Mouse (Mus musculus): ENCODE measurements around the gene Cd69.

Cd69 gene

GRCm38 (mm10) chr6:129248243-129248642, 27.0 kb downstream of the Cd69 start:
- DNase-seq (ENCODE audit: low read depth, low spot score): peak; percentile 56

GRCm38 (mm10) chr6:129246992-129247391, 28.2 kb downstream of the Cd69 start:
- no peak for DNase-seq (ENCODE audit: low read depth, low spot score)

GRCm38 (mm10) chr6:129245793-129246192, 29.4 kb downstream of the Cd69 start:
- DNase-seq (ENCODE audit: low read depth, low spot score): peak; percentile 50

GRCm38 (mm10) chr6:129241907-129242306, 33.3 kb downstream of the Cd69 start:
- no peak for DNase-seq (ENCODE audit: low read depth, low spot score)

GRCm38 (mm10) chr6:129241471-129241870, 33.8 kb downstream of the Cd69 start:
- DNase-seq (ENCODE audit: low read depth, low spot score): no peak

- DNase-seq (ENCODE audit: low read depth, low spot score): no peak
Measured at GRCm38 (mm10) chr6:129239564-129240248, 35.5 kb downstream of the Cd69 start.

DNA sequence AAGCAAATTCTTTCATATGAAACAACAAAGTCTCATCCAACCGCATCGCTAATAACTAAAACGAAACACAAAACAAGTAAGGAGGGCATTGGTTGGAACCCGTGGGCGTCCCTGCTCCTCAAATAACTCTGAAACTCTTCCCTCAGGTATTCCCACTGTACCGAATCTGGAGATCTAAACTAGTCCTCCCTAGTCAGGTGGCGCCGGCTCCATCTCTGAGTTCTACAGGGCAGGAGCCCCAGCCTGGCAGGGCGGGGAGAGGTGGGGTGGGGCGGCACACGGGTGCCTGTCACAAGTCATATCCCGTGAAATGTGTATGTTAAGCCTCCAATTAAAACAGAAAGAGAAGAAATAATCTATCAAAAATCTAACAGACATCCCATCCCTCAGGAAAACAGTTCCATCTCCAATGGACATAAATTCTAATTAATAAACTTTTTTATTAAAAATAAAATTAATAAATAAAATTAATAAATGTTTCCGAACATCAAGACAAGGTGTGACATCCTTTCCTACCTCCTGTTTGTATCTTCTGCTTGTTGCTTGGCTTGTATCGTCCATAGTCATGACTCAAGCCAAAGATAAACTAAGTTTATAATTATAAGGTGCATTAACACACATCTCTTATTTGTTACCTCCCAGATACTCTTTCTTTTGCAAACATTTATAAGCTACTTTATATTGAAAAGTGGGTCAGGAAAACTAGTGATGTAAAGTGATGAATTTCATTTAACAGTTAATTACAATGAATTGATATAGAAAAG, 36.8 kb downstream of the Cd69 start:
- peak; percentile 19 for DNase-seq (ENCODE audit: low read depth, low spot score)

GRCm38 (mm10) chr6:129237350-129238274, 37.6 kb downstream of the Cd69 start:
- DNase-seq (ENCODE audit: low read depth, low spot score): peak; percentile 82

DNA sequence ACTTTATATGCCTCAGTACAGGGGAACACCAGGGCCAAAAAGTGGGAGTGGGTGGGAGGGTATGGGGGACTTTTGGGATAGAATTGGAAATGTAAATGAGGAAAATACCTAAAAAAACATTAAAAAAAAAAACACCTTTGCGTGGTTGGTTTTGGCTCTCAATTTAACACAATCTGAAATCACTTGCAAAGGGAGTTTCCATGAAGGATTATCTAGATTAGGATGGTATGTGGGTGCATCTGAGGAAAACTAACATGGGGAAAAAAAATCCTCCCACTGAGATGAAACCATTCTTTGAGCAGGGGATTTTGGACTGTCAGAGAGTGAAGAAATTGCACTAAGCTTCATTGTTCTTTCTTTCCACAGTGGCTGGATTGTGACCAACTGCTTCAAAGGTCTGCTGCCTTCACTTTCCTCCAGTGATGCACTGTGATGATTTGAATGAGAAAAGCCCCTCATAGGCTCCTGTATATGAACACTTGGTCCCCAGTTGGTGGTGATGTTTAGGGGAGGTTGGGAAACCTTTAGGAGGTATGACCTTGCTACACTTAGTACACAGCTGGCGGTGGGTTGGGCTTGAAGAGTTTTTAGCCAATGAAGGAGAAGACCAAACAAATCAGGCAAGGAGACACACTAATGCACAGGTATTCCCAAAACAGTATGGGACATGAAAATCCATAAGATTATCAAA, 38.4 kb downstream of the Cd69 start:
- peak; percentile 31 for DNase-seq (ENCODE audit: low read depth, low spot score)

DNA sequence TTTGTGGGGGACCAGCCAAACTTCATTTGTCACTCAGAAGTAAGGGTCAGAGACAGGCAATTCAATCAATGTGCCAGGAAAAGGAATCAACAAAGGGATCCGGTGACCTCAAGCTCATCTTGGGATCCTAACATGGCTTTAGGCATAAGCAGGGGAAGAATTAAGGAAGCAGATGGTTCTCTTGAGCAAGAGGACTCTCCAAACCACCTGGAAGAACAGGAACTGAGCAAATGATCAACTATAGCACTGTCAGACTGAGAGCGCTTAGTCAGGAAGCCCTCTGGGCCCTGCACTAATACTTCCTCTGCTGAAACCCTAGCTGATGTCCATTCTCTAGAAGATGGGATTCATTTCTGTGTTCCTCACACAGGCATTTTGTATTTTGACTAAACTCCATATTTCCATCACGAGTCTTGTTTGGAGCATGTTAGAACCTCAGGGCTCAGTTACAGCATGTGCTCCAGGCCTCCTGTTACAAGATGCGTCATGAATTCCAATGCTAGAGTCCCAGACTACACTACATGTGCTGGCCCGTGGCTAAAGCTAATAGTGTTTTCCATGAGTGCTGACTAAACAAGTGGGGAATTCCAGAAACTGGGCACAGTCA, 39.3 kb downstream of the Cd69 start:
- no peak for DNase-seq (ENCODE audit: low read depth, low spot score)

DNA sequence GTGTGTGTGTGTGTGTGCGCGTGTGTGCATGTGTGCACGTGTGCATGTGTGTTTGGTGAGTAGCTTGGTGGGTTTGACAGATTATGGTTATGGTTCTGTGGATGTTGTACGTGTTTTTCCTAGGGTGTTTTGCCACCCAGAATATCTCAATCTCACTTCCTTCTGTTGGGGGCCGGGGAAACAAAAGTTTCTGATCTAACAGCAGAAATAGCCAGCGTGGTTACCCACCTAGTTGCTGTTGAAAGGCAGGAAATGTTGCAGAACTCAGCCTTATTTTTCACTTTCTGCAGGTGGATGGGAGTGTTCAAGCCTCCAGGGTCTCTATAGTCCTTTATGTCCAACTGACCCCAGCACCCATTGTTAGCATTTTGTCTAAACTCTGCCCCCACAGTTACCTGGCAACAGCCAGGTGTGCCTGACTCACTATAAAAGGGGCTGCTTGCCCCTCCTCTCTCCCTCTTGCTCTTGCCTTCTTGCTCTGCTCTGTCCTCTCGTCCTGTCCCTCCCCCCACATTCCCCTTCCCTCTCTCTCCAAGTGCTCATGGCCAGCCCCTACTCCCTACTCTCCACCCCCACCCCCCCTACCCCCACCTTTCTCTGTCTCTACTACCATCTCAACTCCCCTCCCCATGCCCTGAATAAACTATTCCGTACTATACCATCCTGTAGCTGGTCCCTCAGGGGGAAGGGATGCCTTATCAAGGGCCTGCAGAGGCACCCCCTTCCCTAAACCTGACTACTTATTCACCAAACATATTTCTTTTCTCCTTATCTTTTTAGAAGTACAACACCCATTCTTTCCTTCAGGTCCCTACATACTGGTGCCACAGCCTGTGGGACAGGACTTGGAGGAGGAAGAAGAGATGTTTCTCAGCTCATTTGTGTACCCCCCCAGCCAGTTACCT, 40.5 kb downstream of the Cd69 start:
- DNase-seq (ENCODE audit: low read depth, low spot score): no peak

DNA sequence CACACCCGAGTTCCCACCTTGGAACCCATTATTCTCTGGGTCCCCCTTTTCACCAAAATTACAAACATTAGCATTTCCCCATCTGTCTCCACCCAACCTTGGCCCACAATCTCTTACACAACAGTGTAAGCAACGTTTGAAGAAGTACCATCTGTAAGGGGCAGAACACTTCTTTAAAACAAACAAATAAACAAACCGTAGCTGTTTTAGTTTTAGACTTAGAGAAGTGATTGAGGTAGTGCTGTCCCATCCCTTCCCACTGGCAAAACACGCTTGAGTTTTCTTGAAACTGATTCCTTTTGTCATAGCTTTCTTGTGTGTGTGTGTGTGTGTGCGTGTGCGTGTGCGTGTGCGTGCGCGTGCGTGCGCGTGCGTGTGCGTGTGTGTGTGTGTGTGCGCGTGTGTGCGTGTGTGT, 41.3 kb downstream of the Cd69 start:
- DNase-seq (ENCODE audit: low read depth, low spot score): no peak

- no peak for DNase-seq (ENCODE audit: low read depth, low spot score)
Measured at GRCm38 (mm10) chr6:129233366-129233954, 41.8 kb downstream of the Cd69 start.

DNA sequence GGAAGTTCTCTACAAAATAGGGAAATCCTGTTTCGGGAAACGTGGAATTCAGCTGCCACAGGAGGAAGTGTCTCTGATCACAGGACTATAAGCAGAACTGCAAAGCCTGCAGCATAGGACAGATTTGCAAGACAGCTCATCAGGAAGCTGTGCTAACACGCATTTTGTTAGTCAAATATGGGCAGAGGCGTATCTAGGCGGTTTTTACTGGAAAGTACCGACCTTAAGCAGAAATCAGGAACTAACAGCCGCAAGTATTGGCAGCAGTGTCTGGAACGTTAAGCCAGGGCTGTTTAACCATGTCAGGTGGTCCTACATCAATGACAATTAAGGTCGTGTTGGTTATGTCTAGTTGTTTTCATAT, 42.4 kb downstream of the Cd69 start:
- peak; percentile 62 for DNase-seq (ENCODE audit: low read depth, low spot score)

- DNase-seq (ENCODE audit: low read depth, low spot score): no peak
Measured at GRCm38 (mm10) chr6:129232005-129232841, 43.0 kb downstream of the Cd69 start.

DNA sequence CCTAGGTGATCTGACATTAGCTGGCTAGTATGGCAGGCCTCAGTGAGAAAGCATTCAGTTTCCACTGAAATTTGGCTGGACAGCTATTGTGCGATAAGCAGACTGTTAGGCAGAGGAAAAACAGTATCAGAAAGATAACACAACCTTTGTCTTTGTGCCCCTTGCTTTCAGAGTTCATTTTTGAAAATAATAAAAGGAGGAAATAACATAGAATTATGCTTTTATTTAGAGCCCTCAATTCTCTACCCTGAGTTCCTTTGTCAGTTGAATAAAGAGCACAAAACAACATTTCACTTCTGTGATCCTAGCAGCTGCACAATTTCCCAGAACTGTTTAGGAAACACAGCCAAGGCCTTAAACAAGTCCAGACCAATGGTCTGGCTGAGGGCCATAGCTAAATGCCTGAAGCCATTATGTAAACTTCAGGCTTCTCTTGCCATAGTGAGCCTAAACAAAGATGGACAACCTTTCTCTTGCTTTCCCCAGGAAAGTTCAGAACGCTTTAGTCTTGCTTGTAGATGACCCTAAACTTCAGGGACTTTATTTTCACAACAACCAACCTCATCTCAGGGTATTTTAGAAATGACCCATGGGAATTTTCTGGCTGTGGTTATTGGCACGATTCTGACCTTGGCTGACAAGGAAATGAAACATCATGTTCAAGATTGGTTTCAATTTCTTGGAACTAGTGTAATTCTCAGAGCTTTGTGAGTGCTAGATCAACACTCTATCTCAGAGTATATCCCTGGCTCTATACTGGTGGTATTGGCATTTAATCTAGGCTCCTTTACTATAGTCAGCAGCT, 45.3 kb downstream of the Cd69 start:
- no peak for DNase-seq (ENCODE audit: low read depth, low spot score)

DNA sequence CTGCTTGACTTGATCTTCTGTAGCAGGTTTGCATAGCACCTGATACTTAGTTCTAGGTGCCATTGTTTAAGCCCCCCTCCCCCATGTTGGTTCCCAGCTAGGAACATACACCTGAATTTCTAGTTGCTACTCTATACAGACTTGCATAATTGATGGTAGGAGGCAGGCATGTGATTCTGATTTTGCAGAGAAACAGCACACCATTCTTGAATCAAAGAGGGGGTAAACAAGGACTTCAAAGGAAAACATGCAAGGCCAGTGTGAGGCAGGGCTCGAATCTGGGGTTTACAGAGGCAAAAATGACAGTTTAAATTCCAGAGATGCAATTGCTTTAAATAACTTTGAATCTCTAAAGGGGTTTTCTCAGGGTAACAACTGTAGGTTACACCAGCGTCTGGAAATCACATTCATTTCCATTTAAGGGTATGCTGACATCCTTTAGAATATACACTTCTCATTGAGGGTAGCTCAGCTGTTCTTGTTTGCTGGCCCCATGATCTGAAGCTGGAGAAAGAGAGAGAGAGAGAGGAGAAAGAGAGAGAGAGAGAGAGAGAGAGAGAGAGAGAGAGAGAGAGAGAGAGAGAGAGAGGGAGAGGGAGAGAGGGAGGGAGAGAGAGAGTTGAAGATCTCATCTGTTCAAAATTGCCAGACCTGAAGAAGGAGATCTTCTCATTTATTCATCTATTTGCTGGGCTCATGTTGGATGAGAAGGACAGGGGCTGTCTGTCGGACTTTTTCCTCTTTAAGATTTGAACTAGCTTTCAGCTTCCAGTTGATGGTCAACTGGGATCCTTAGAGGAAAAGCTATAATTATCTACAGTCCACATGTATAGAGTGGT, 46.1 kb downstream of the Cd69 start:
- no peak for DNase-seq (ENCODE audit: low read depth, low spot score)
